Mouse (Mus musculus) heart, postnatal 0 days (tissue): ENCODE measurements at regions not wholly inside any gene's neighbourhood (a gene's known extent, or its start where the extent isn't known, plus 50 kb on each side); places are given as distances from the start of the nearest gene placed in this dataset.

Experiments used
- ATAC-seq: fragments of 200-750 bp; cut with Nextera tagmentation; 2 replicates; pipeline ENCODE4 v1.8.0; 2017; ENCODE audit warnings: low read depth, moderate number of reproducible peaks, moderate library complexity; ENCODE audit not compliant: insufficient read depth
- DNase-seq: peaks from one replicate; pipeline ENCODE4 v3.0.0-alpha.2; 2016; ENCODE audit warnings: low spot score
- H3K27ac ChIP-seq: fragments of 300-500 bp; sonication (generic); 2 replicates; pipeline ENCODE4 v1.5.1; 2014; ENCODE audit warnings: low read depth, mild to moderate bottlenecking
- H3K27me3 ChIP-seq: fragments of 300-500 bp; sonication (generic); 2 replicates; pipeline ENCODE4 v1.6.1; 2014; ENCODE audit warnings: low read length, mixed read lengths; ENCODE audit not compliant: control insufficient read depth, insufficient read depth
- H3K36me3 ChIP-seq: fragments of 300-500 bp; sonication (generic); replicated peaks from 2 replicates; pipeline ENCODE4 v1.6.1; 2014; ENCODE audit warnings: low read length, mixed read lengths; ENCODE audit not compliant: control insufficient read depth, insufficient read depth
- H3K4me1 ChIP-seq: fragments of 300-500 bp; sonication (generic); 2 replicates; pipeline ENCODE4 v1.6.1; 2014; ENCODE audit warnings: antibody characterized with exemption; ENCODE audit not compliant: control insufficient read depth, insufficient read depth
- H3K4me2 ChIP-seq: fragments of 300-500 bp; sonication (generic); 2 replicates; pipeline ENCODE4 v1.6.1; 2014; ENCODE audit warnings: low read depth, mild to moderate bottlenecking, low read length, moderate library complexity
- H3K4me3 ChIP-seq: fragments of 300-500 bp; sonication (generic); 2 replicates; pipeline ENCODE4 v1.5.1; 2014; ENCODE audit warnings: low read depth, low read length
- H3K9ac ChIP-seq: fragments of 300-500 bp; sonication (generic); replicated peaks from 2 replicates; pipeline ENCODE4 v1.6.1; 2014; ENCODE audit warnings: low read depth, low read length, mixed read lengths
- H3K9me3 ChIP-seq: fragments of 300-500 bp; sonication (generic); replicated peaks from 2 replicates; pipeline ENCODE4 v1.6.1; 2016; ENCODE audit warnings: low read length; ENCODE audit not compliant: control insufficient read depth
- CTCF ChIP-seq: IDR thresholded peaks from 2 replicates; pipeline ENCODE4 v1.5.1; 2016; ENCODE audit warnings: antibody characterized with exemption, control low read depth, low read depth
- EP300 ChIP-seq: IDR thresholded peaks from 2 replicates; pipeline ENCODE4 v1.6.1; 2016; ENCODE audit warnings: antibody characterized with exemption, low read depth
- WGBS: fragments of 180-500 bp; shearing (Covaris S2); extraction: QIAGEN DNeasy Blood & Tissue Kit; methylation state at CpG from one replicate; pipeline ENCODE4 v1.1.7; 2014; 5-methylcytosine and 5-hydroxymethylcytosine counted together

- H3K27me3 ChIP-seq = no peaks in the 10 kb centered on the region
- no peak overlapping the region for H3K27ac ChIP-seq
- H3K9ac ChIP-seq = no peak overlapping the region
- no peaks in the 10 kb centered on the region for H3K36me3 ChIP-seq
- no peaks in the 10 kb centered on the region for H3K9me3 ChIP-seq
- TF ChIP-seq EP300 (no peak), CTCF (no peak)
- no peak overlapping the region for H3K4me2 ChIP-seq
- H3K4me3 ChIP-seq = no peak overlapping the region
- WGBS = 46% methylated on average over 4 of the region's 4 CpGs
- DNase-seq (no peak), ATAC-seq (no peak)
- no peaks in the 10 kb centered on the region for H3K4me1 ChIP-seq
Observed at GRCm38 (mm10) chr15:88214286-88214685, 385.8 kb upstream of the Zdhhc25 start.

GRCm38 (mm10) chr15:88229456-88229855, 370.6 kb upstream of the Zdhhc25 start:
- H3K36me3 ChIP-seq = no peaks in the 10 kb centered on the region
- H3K27ac ChIP-seq = no peak overlapping the region
- TF ChIP-seq CTCF (no peak), EP300 (no peak)
- no peaks in the 10 kb centered on the region for H3K4me1 ChIP-seq
- H3K9me3 ChIP-seq = no peaks in the 10 kb centered on the region
- H3K27me3 ChIP-seq = no peaks in the 10 kb centered on the region
- no peak overlapping the region for H3K4me2 ChIP-seq
- no peak overlapping the region for H3K9ac ChIP-seq
- WGBS = 64% methylated on average over 4 of the region's 4 CpGs
- no peak for DNase-seq
- no peak overlapping the region for H3K4me3 ChIP-seq
- no peak for ATAC-seq

GRCm38 (mm10) chr15:88244606-88245005, 355.5 kb upstream of the Zdhhc25 start:
- ATAC-seq (no peak), DNase-seq (no peak)
- Histone ChIP-seq H3K27ac (no peak overlapping the region), H3K27me3 (peaks cover 10% of the 10 kb centered on the region; the same call in 1 of the 2 replicates), H3K36me3 (no peaks in the 10 kb centered on the region), H3K9ac (no peak overlapping the region), H3K4me3 (no peak overlapping the region), H3K9me3 (no peaks in the 10 kb centered on the region), H3K4me1 (no peaks in the 10 kb centered on the region), H3K4me2 (no peak overlapping the region)
- 70% methylated on average over 13 of the region's 13 CpGs for WGBS
- TF ChIP-seq CTCF (no peak), EP300 (no peak)

- H3K9ac ChIP-seq = no peak overlapping the region
- DNase-seq (no peak), ATAC-seq (no peak)
- peaks cover 12% of the 10 kb centered on the region; the same call in 1 of the 2 replicates for H3K27me3 ChIP-seq
- no peak overlapping the region for H3K4me3 ChIP-seq
- no peak overlapping the region for H3K4me2 ChIP-seq
- TF ChIP-seq CTCF (no peak), EP300 (no peak)
- no peak overlapping the region for H3K27ac ChIP-seq
- no peaks in the 10 kb centered on the region for H3K9me3 ChIP-seq
- 55% methylated on average over 22 of the region's 22 CpGs for WGBS
- no peaks in the 10 kb centered on the region for H3K36me3 ChIP-seq
- no peaks in the 10 kb centered on the region for H3K4me1 ChIP-seq
Observed at GRCm38 (mm10) chr15:88245496-88246246, 354.4 kb upstream of the Zdhhc25 start.

GRCm38 (mm10) chr15:88247974-88248625, 352.0 kb upstream of the Zdhhc25 start:
- ATAC-seq = no peak
- Histone ChIP-seq H3K9me3 (no peaks in the 10 kb centered on the region), H3K27me3 (peaks cover 12% of the 10 kb centered on the region; the same call in 1 of the 2 replicates), H3K9ac (no peak overlapping the region), H3K4me1 (no peaks in the 10 kb centered on the region), H3K36me3 (no peaks in the 10 kb centered on the region), H3K4me3 (no peak overlapping the region), H3K27ac (no peak overlapping the region), H3K4me2 (no peak overlapping the region)
- WGBS = 25% methylated on average over 14 of the region's 14 CpGs
- peak; percentile 63 for DNase-seq
- TF ChIP-seq CTCF (peak; percentile 80), EP300 (no peak)
